Mouse (Mus musculus) liver, embryonic 16.5 days (tissue): ENCODE measurements around the gene Dlg1. TPM values are rescaled to one million over a fixed set of nuclear protein-coding genes. Genes with fewer than 3 reads are reported as not detected.

Experiments used
- ATAC-seq: fragments of 200-750 bp; cut with Nextera tagmentation; 2 replicates; pipeline ENCODE4 v1.8.0; 2017; ENCODE audit warnings: low read depth, mild to moderate bottlenecking, moderate number of reproducible peaks, moderate library complexity
- H3K27ac ChIP-seq: fragments of 300-500 bp; sonication (generic); 2 replicates; pipeline ENCODE4 v1.5.1; 2014; ENCODE audit warnings: mild to moderate bottlenecking, low read length
- H3K27me3 ChIP-seq: fragments of 300-500 bp; sonication (generic); 2 replicates; pipeline ENCODE4 v1.6.1; 2014; ENCODE audit warnings: low read depth, low read length, mixed read lengths; ENCODE audit not compliant: control insufficient read depth, insufficient read depth
- H3K36me3 ChIP-seq: fragments of 300-500 bp; sonication (generic); 2 replicates; pipeline ENCODE4 v1.6.1; 2014; ENCODE audit warnings: mild to moderate bottlenecking; ENCODE audit not compliant: control insufficient read depth, insufficient read depth
- H3K4me1 ChIP-seq: fragments of 300-500 bp; sonication (generic); 2 replicates; pipeline ENCODE4 v1.6.1; 2014; ENCODE audit warnings: low read depth, low read length, mixed read lengths; ENCODE audit not compliant: control insufficient read depth
- H3K4me2 ChIP-seq: fragments of 300-500 bp; sonication (generic); 2 replicates; pipeline ENCODE4 v1.6.1; 2014; ENCODE audit warnings: low read depth, low read length, mixed read lengths
- H3K4me3 ChIP-seq: fragments of 300-500 bp; sonication (generic); 2 replicates; pipeline ENCODE4 v1.5.1; 2014; ENCODE audit warnings: low read depth, mild to moderate bottlenecking, low read length
- H3K9ac ChIP-seq: fragments of 300-500 bp; sonication (generic); 2 replicates; pipeline ENCODE4 v1.6.1; 2014; ENCODE audit warnings: low read depth, low read length
- H3K9me3 ChIP-seq: fragments of 300-500 bp; sonication (generic); replicated peaks from 2 replicates; pipeline ENCODE4 v1.6.1; 2016; ENCODE audit warnings: low read length; ENCODE audit not compliant: control insufficient read depth
- WGBS: fragments of 180-500 bp; shearing (Covaris S2); extraction: QIAGEN DNeasy Blood & Tissue Kit; methylation state at CpG from one replicate; pipeline ENCODE4 v1.1.7; 2014; ENCODE audit not compliant: insufficient replicate concordance; 5-methylcytosine and 5-hydroxymethylcytosine counted together
- polyA plus RNA-seq: library from polyadenylated mRNA; unstranded; fragments of >200 nt; fragmentation: Nextera tagmentation; extraction: Ambion mirVana; gene quantifications from 2 replicates; pipeline ENCODE4 v1.2.1, GENCODE M21; 2015

Gene Dlg1
- polyA plus RNA-seq, 1 experiment from 2014 or later, result 6.7 TPM

DNA sequence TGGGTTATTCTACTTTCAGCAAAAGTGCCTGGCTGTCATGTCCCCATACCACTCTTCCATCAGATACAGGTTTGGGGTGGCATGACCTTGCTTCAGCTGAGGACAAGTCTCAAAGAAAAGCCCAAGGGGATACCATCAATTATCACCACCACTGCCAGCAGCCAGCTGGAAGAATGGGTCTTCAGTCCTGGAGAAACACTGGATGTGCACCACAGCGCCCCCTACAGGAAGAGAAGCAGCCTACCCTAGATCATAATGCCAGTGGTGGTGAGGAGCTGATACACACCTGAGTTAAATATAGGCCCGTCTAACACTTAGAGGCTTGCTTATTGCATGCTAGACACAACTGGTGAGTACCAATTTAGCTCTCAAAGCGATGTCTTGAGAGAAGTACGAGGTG, 242.1 kb downstream of the Dlg1 start:
- Histone ChIP-seq H3K9ac (no peak overlapping the region), H3K27ac (no peak overlapping the region), H3K4me3 (no peak overlapping the region), H3K9me3 (no peaks in the 10 kb centered on the region), H3K4me2 (no peak overlapping the region), H3K27me3 (no peaks in the 10 kb centered on the region; the same call in 1 of the 2 replicates), H3K4me1 (peaks cover 4% of the 10 kb centered on the region; the same call in 1 of the 2 replicates), H3K36me3 (no peaks in the 10 kb centered on the region)
- no peak for ATAC-seq
- WGBS, result 61% methylated on average over 4 of the region's 4 CpGs

DNA sequence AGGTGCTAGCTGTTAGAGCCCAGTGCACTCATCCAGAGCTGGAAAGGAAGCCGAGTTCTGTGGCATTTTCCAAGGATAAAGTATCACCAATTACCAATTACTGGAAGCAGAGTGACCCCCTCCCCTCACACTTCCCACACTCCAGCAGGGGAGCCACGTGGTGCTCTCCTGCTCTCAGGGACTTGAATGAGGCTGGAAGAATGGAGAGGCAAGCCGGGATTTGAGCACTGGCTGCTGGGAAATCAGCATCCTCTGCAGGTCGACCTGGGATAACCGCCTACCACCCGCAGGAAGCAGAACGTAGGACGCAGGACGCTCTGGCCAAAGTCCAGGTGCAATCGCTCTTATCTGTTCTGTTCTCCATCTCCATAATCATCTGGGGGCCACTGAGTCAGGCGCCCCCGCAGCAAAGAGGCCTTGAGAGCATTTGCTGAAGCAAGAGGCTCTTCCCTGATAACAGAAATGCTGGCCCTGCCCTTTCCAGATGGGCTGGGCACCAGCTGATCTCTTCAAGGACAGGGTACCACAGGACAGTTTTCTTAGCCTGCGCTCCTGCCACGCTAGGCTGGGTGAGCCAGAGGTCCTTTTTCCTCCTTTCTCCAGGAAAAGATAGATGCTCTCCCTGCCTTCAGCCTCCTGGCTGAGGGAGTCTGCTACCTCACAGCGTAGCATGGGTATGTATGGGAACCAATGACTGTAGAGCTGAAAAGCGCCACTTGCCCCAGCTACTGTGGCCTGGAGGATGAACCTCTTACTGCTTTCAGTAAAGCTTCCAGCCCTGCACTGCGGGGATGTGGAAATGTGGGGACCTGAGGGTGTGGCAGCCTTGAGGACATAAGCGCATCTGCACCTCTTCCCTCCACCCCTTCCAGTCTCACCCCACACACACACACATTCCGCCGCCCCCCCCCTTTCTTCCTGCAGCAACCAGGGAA, 242.9 kb downstream of the Dlg1 start:
- ATAC-seq, result no peak
- Histone ChIP-seq H3K9me3 (no peaks in the 10 kb centered on the region), H3K4me1 (peaks cover 4% of the 10 kb centered on the region; the same call in 1 of the 2 replicates), H3K9ac (no peak overlapping the region), H3K27ac (no peak overlapping the region), H3K36me3 (no peaks in the 10 kb centered on the region), H3K4me3 (no peak overlapping the region), H3K4me2 (peak overlapping the region; percentile 43), H3K27me3 (no peaks in the 10 kb centered on the region; the same call in 1 of the 2 replicates)
- 33% methylated on average over 20 of the region's 20 CpGs for WGBS

DNA sequence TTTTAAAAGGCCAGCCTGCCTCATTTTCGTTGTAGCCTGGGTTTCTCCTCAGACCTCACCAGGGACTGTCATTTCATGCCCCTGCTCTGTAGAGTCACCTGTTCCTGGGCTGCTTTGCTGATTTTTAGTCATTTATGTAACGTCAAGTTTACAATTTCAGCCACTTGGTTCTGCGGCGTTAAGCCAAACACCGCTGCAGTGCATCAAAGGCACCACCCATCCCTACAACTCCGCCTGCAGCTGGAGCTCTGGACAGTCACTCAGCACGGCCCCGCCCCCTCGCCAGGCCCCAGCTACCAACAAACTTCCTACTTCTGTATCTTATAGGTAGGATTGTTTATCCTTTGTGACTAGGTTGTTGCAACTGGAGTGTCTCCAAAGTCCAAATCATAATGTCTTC, 243.7 kb downstream of the Dlg1 start:
- no peak for ATAC-seq
- 6% methylated on average over 9 of the region's 9 CpGs for WGBS
- Histone ChIP-seq H3K4me3 (no peak overlapping the region), H3K9ac (no peak overlapping the region), H3K27me3 (no peaks in the 10 kb centered on the region; the same call in 1 of the 2 replicates), H3K9me3 (no peaks in the 10 kb centered on the region), H3K36me3 (no peaks in the 10 kb centered on the region), H3K4me1 (peaks cover 4% of the 10 kb centered on the region; the same call in 1 of the 2 replicates), H3K27ac (no peak overlapping the region), H3K4me2 (peak overlapping the region; percentile 43)

DNA sequence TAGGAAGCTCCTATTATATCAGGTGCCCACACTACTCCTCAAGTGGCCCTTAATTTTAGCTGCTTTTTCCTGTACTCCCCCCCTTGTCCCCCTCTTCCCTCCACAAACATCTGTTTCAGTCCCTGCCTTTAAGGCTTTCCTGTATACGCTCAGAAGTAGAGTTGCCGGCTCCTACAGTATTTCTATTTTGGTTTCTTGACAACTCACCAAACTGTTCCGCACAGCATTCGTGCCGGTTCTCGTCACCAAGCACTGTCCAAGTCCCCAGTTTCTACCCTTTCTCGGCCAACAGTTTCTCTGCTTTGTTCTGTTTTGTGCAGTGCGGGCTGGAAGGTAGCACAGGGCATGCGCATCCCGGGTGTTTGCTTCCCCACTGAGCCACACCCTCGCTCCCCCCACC, 245.7 kb downstream of the Dlg1 start:
- Histone ChIP-seq H3K9ac (no peak overlapping the region), H3K9me3 (no peaks in the 10 kb centered on the region), H3K27ac (no peak overlapping the region), H3K36me3 (no peaks in the 10 kb centered on the region), H3K4me2 (no peak overlapping the region), H3K27me3 (no peaks in the 10 kb centered on the region; the same call in 1 of the 2 replicates), H3K4me3 (no peak overlapping the region), H3K4me1 (peaks cover 4% of the 10 kb centered on the region; the same call in 1 of the 2 replicates)
- 51% methylated on average over 11 of the region's 11 CpGs for WGBS
- ATAC-seq, result no peak

DNA sequence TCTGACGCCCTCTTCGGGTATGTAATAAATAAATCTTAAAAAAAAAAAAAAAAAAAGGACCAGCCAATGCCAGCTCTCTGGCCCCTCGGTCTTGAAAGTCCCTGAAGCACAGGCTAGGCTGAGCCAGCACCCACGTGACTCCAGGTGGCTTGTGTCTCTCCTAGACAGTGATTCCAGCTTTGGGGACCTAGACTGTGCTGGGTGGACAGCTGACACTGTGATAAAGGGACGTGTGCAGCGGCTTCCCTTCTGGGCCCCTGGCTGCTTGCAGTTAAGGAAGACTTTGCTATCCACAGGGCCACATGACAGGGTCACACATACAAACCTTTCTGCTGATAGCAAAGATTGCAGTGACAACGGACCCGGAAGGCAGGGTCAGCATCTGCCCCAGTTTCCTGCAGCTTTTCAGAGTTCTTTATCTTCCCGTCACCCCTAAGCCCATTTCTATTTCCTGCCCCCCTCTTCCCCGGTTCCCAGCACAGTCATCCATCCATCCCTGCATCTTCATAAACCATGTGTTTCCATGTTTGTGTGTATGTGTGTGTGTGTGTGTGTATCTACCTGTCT, 247.1 kb downstream of the Dlg1 start:
- Histone ChIP-seq H3K36me3 (no peaks in the 10 kb centered on the region), H3K4me3 (no peak overlapping the region), H3K27me3 (no peaks in the 10 kb centered on the region; the same call in 1 of the 2 replicates), H3K27ac (no peak overlapping the region), H3K9ac (no peak overlapping the region), H3K4me2 (no peak overlapping the region), H3K4me1 (peaks cover 4% of the 10 kb centered on the region; the same call in 1 of the 2 replicates), H3K9me3 (no peaks in the 10 kb centered on the region)
- ATAC-seq, result no peak
- WGBS, result 24% methylated on average over 10 of the region's 10 CpGs

DNA sequence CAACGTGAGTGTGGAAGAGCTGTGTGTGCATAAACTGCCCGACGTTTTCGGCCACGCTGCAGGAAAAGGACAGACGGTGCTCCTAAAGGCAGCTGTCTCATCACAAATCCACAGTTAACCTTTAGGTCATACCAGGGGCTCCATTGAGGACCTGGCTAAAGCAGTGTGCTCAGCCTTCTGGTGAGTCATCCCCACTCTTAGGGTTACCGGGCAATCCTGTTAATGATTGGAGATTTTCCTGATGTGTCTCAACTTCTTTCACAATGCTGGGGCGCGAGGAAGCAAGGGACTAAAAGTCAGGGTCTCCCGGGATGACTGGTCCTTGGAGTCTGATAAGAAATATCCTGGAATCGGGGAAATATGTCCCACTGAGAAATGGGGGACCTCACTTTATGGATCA, 254.5 kb downstream of the Dlg1 start:
- H3K9ac ChIP-seq, result no peak overlapping the region
- H3K27ac ChIP-seq, result no peak overlapping the region
- H3K27me3 ChIP-seq, result no peaks in the 10 kb centered on the region
- no peaks in the 10 kb centered on the region; the same call in 1 of the 2 replicates for H3K4me1 ChIP-seq
- 54% methylated on average over 11 of the region's 11 CpGs for WGBS
- ATAC-seq, result no peak
- H3K4me2 ChIP-seq, result peak overlapping the region; percentile 38
- no peaks in the 10 kb centered on the region for H3K9me3 ChIP-seq
- no peak overlapping the region; the same call in 1 of the 2 replicates for H3K4me3 ChIP-seq
- no peaks in the 10 kb centered on the region for H3K36me3 ChIP-seq

DNA sequence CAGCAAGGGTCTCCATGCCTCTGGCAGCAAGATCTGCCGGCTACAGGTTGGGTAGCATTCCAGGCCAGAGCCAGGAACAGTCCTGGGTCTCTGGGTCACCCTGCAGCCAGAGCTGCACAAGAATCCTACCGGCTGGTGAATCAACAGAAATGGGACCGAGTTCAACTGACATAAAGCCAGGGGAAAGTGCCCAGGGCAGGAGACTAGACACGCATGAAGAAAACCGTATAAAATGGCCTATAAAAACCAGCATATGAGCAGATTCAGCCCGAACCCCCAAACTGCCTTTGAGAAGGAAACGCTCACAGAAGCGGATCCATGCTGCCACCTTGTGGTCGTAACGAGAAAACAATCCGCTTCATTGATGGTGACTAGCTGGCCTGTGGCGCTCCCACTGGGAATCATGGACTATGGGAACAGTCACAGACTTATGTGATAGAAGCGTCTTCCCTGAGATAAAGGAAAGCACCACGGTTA, 255.0 kb downstream of the Dlg1 start:
- no peaks in the 10 kb centered on the region for H3K36me3 ChIP-seq
- no peak overlapping the region for H3K9ac ChIP-seq
- no peaks in the 10 kb centered on the region; the same call in 1 of the 2 replicates for H3K4me1 ChIP-seq
- no peak for ATAC-seq
- H3K27me3 ChIP-seq, result no peaks in the 10 kb centered on the region
- no peak overlapping the region for H3K27ac ChIP-seq
- no peaks in the 10 kb centered on the region for H3K9me3 ChIP-seq
- peak overlapping the region; percentile 38 for H3K4me2 ChIP-seq
- WGBS, result 4% methylated on average over 14 of the region's 14 CpGs
- peak overlapping the region; percentile 21; the same call in 1 of the 2 replicates for H3K4me3 ChIP-seq

DNA sequence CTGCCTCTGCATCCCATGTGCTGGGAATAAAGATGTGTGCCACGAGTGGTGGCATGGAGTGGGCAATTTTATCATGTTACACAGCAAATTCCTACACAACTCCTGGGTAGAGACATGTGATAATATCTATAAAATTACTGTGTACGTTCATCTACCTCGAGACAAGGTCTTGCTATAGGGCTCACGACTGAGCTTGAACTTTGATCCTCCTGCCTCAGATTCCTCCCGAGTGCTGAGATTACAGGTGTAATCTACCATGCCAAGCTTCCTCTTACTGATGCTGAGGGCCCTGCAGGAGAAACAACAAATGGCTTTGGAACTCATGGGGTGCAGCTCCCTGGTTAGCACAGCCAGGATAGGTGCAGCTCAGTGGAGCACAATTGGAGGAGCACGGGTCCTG, 261.1 kb downstream of the Dlg1 start:
- Histone ChIP-seq H3K4me3 (no peak overlapping the region), H3K36me3 (no peaks in the 10 kb centered on the region), H3K4me2 (no peak overlapping the region), H3K27me3 (no peaks in the 10 kb centered on the region), H3K27ac (no peak overlapping the region), H3K4me1 (no peaks in the 10 kb centered on the region), H3K9ac (no peak overlapping the region), H3K9me3 (no peaks in the 10 kb centered on the region)
- ATAC-seq, result no peak
- WGBS, result 58% methylated on average over 6 of the region's 6 CpGs
